Mouse (Mus musculus) heart, postnatal 14 days (tissue): ENCODE data around the gene Ccdc38. TPM values are rescaled to one million over a fixed set of nuclear protein-coding genes. Genes with fewer than 3 reads are reported as not detected.
A peak's percentile ranks its signal among the peaks of the same experiment; 100 is the strongest.

Experiments used
- DNase-seq, 2 experiments: peaks; one replicate each; pipeline ENCODE4 v3.0.0; 2021 to 2022
- intact Hi-C: fragments of 180-260 bp; cut with DNase I; formaldehyde crosslinking; loops from one replicate; pipeline ENCODE4 v1.15.1; 2025
- total RNA-seq, 2 experiments: library from RNA; stranded (reverse); gene quantifications; 2 replicates each; pipeline ENCODE4 v1.2.3; 2021

The Ccdc38 gene
- total RNA-seq, 2 experiments from 2014 or later: not detected

- DNase-seq: no peak
- intact Hi-C loops: no loop called here
Measured at GRCm38 (mm10) chr10:93596641-93597040, 56.2 kb downstream of the Ccdc38 start.

GRCm38 (mm10) chr10:93602309-93602708 lies 61.9 kb downstream of the Ccdc38 start:
- intact Hi-C loops: no loop called here
- DNase-seq: no peak

DNA sequence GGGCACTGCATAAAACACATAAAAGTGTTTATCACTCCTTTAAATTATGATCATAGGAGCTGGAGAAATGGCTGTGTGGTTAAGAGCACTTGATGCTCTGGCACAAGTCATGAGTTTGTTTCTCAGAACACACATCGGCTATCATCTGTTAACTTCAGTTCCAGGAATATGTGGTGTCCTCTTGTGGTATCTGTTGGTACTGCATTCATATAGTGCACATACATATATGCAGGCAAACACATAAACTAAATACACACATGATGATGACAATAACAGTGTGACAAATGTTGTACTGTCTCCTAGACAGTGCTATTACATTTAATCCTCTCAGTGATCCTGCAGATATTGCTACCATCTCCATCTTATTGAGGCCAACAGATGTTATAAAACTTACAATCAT lies 62.8 kb downstream of the Ccdc38 start:
- no peak for DNase-seq
- intact Hi-C loops: no loop called here

- no peak for DNase-seq
- intact Hi-C loops: no loop called here
Measured at GRCm38 (mm10) chr10:93606326-93606725, 65.9 kb downstream of the Ccdc38 start.

- intact Hi-C loops: no loop called here
- DNase-seq: no peak
Measured at GRCm38 (mm10) chr10:93608051-93608450, 67.6 kb downstream of the Ccdc38 start.

DNA sequence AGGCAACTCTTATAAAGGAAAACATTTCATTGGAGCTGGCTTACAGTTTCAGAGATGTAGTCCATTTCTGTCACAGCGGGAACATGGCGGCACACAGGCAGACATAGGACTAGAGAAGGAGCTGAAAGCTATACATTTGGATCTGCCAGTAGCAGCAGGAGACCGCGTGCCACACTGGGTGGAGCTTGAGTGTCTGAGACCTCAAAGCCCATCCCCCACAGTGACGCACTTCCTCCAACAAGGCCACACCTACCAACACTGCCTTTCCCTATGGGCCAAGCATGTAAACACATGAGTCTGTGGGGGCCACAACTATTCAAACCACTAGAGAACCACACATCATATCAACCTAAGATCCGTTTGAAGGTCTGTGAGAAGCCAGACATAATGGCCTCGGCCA lies 68.8 kb downstream of the Ccdc38 start:
- intact Hi-C loops: no loop called here
- no peak for DNase-seq

- no peak for DNase-seq
- intact Hi-C loops: loop anchor here (1.0 to 5.0 kb wide), 2 partner anchors 165 to 201 kb away; no protein-coding TSS in a partner anchor
Measured at GRCm38 (mm10) chr10:93610896-93611295, 70.5 kb downstream of the Ccdc38 start.

- DNase-seq: peak; percentile 23 to 37
- intact Hi-C loops: loop anchor here (1.0 to 5.0 kb wide), 2 partner anchors 165 to 201 kb away; no protein-coding TSS in a partner anchor
Measured at GRCm38 (mm10) chr10:93611419-93612007, 71.1 kb downstream of the Ccdc38 start.

DNA sequence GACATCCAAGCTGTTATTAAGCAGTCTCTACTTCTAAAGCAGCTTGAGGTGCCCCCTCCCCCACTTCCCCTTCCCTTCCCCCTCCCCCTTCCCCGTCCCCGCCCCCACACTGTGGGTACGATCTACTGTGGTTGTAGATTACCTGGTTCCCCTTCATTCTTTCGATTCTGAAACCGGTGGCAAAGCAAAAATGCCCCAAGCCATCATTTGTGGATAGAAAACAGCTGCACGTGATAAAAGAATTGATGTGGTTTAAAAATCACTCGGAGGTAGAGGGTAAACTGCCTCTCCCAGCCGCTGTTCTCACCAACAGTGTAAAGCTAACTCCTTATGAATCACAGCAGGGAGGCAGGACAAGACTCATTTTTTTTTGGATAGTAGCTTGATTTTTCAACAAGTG lies 74.4 kb downstream of the Ccdc38 start:
- DNase-seq: no peak
- intact Hi-C loops: loop anchor here (5.0 kb wide), 1 partner anchor 197 kb away; no protein-coding TSS in a partner anchor

DNA sequence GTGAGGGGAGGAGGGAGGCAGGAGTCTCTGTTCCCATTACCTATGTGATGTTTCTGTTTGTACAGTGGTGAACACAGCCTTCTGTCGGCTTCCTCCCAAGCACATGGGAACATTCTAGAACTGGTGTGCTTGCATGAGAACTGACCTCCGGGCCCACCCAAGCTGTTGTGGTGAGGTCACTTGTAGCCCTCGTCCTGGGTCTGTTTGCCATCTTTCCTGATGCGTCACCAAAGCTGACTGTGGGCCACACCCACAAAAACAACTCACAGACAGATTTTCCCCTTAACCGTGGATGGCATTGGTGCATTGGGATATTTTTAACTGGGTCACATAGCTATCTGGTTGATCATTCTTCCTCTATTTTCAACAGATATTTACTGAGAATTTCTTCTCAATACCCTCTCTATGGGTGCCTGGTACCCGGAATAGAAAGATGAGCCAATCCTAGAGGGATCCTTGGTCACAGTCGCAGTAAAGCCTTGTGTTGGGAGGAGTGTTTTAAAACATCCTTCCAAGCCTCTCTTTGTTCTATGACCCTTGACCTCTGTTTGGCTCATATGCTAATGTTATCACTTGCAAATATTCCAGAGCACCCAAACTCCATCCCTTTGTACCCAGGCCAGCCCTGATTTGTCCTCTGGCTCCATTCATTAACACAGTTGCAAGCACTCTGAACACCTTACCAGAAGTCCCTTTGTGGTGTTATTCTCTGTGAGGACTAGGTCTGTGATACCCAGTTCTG lies 80.2 kb downstream of the Ccdc38 start:
- DNase-seq: no peak
- intact Hi-C loops: no loop called here

DNA sequence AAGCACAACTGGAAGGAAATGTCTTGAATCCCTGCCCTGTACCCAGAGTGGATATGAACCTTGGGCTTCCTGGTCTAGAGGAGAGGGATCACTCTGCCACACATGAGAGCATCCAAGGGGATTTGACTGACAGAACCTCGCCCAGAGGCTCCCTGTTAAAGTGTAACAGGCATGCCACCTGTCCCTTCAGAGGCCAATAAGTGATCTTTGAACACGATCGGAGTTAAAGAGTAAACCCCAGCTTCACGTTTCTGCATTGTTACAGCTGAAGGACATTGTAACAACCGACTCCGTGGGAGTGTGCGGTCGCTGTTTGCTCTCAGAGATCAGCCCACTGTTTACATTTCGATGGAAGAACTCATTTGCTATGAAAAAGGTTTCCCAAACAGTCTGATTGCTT lies 83.3 kb downstream of the Ccdc38 start:
- no peak for DNase-seq
- intact Hi-C loops: no loop called here

DNA sequence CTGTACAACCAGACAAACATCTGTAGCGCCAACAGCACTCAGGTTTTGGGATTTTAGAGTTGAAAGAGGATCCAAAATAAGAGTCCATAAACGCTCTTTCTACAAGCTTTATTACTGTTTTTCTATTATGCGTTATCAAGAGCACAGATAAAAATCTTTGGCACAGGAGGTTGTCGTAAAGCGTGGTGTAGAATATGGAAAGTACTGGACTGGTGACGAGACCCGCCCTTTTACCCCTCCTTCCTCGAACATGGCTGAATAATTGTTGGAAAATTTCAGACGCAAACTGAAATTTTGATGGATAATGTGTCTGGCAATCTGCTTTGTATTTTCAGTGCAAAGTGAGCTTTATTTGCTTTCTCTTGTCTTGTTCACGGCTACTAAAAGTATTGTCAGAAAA lies 83.7 kb downstream of the Ccdc38 start:
- intact Hi-C loops: no loop called here
- no peak for DNase-seq

GRCm38 (mm10) chr10:93630310-93630709 lies 89.9 kb downstream of the Ccdc38 start:
- intact Hi-C loops: no loop called here
- DNase-seq: no peak

- intact Hi-C loops: no loop called here
- no peak for DNase-seq
Measured at GRCm38 (mm10) chr10:93632086-93632485, 91.7 kb downstream of the Ccdc38 start.

- intact Hi-C loops: no loop called here
- DNase-seq: no peak
Measured at GRCm38 (mm10) chr10:93633563-93633962, 93.1 kb downstream of the Ccdc38 start.

Other genes starting within 250 kb of the Ccdc38 start
- 10 to 100 TPM; 64.1 to 67.2 TPM for gene Elk3, start 229.5 kb upstream of the Ccdc38 start, total RNA-seq
- gene Lta4h, start 87.2 kb upstream of the Ccdc38 start, total RNA-seq: 10 to 100 TPM; 41.6 to 46.0 TPM
- under 1 TPM; 0.38 to 0.44 TPM for gene Hal, start 51.9 kb upstream of the Ccdc38 start, total RNA-seq
- gene Amdhd1, start 599 bp upstream of the Ccdc38 start, total RNA-seq: not detected
- gene Snrpf, start 49.1 kb downstream of the Ccdc38 start, total RNA-seq: 10 to 100 TPM in 1 of 2 experiments, 1 to 10 TPM in 1; 9.5 to 10.1 TPM
- 10 to 100 TPM; 18.0 to 18.4 TPM for gene Ntn4, start 100.0 kb downstream of the Ccdc38 start, total RNA-seq